ENCODE assay signal across 21 mouse cellular contexts in the genomic region with DNA sequence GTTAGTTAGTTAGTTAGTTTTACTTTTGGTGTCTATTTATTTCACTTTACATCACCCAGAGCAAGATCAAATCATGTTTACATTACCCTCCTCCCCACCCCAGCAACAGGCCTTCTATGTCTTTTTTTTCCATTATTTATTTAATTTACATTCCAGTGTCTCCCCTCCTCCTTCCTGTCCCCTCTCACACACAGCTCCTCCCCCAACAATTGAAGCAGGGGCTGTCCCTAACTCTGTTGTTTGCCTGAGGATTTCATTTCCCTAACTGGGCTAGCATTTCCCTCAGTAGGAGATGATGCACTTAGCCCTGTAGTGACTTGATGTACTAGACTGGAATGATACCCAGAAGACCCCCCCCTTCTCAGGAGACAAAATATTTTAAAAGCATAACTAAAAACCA.
A peak's percentile ranks its signal among the peaks of the same experiment; 100 is the strongest.
DNase-seq lines count a peak whose midpoint lies in the region; ATAC-seq and TF ChIP-seq lines count a peak whose summit lies in the region.
"Had no signal": no experiment of that assay in that cellular context is flagged by ENCODE, and none has a peak within 500 bp of the region (broad histone marks: within the 10 kb centered on the region; RNA-seq: fewer than 3 reads in every experiment).

No protein-coding gene starts in this region.

- no peak overlapping the region for H3K27ac ChIP-seq in kidney, embryonic 15.5 days
- H3K27ac ChIP-seq in lung, embryonic 15.5 days, result no peak overlapping the region
- H3K27ac ChIP-seq in stomach, embryonic 14.5 days (ENCODE audit: low read length), result no peak overlapping the region
- H3K27ac ChIP-seq in stomach, postnatal 0 days (replicated peaks), result no peak overlapping the region
- no peak overlapping the region for H3K27ac ChIP-seq in stomach, embryonic 16.5 days (ENCODE audit: low read length)
- H3K27ac ChIP-seq: embryonic facial prominence, embryonic 15.5 days; forebrain, embryonic 10.5 days; gastrocnemius, adult 2 months; hindbrain, embryonic 10.5 days had no signal

- no peak for TF ChIP-seq CTCF in stomach, postnatal 0 days (IDR thresholded peaks at IDR 0.05; ENCODE audit: low read depth)

- no peaks in the 10 kb centered on the region for H3K36me3 ChIP-seq in kidney, embryonic 15.5 days
- no peaks in the 10 kb centered on the region for H3K36me3 ChIP-seq in lung, embryonic 15.5 days
- H3K36me3 ChIP-seq in stomach, embryonic 14.5 days (ENCODE audit: control insufficient read depth, insufficient read depth, low read length), result no peaks in the 10 kb centered on the region
- no peaks in the 10 kb centered on the region for H3K36me3 ChIP-seq in stomach, postnatal 0 days (ENCODE audit: control insufficient read depth, insufficient read depth, low read length)
- H3K36me3 ChIP-seq in stomach, embryonic 16.5 days (ENCODE audit: control insufficient read depth, insufficient read depth, low read length), result no peaks in the 10 kb centered on the region
- H3K36me3 ChIP-seq: embryonic facial prominence, embryonic 15.5 days; forebrain, embryonic 10.5 days; G1E; heart, embryonic 12.5 days; hindbrain, embryonic 10.5 days had no signal

- no peak overlapping the region for H3K9ac ChIP-seq in kidney, embryonic 15.5 days
- no peak overlapping the region for H3K9ac ChIP-seq in lung, embryonic 15.5 days
- no peak overlapping the region for H3K9ac ChIP-seq in stomach, embryonic 14.5 days (replicated peaks; ENCODE audit: low read depth, low read length)
- H3K9ac ChIP-seq in stomach, postnatal 0 days (ENCODE audit: low read length), result no peak overlapping the region
- no peak overlapping the region for H3K9ac ChIP-seq in stomach, embryonic 16.5 days (ENCODE audit: low read length)
- H3K9ac ChIP-seq: embryonic facial prominence, embryonic 15.5 days; heart, embryonic 12.5 days had no signal

- peak; percentile 52; the same call in 1 of the 2 replicates for ATAC-seq in kidney, embryonic 15.5 days (replicated peaks; ENCODE audit: low FRiP score)
- ATAC-seq in lung, embryonic 15.5 days (ENCODE audit: borderline replicate concordance, extremely low read depth, low FRiP score, low TSS enrichment), result peak; percentile 85; the same call in 1 of the 2 replicates
- ATAC-seq in stomach, embryonic 14.5 days (ENCODE audit: insufficient number of reproducible peaks, insufficient read depth, low FRiP score, low read depth), result peak; percentile 58; the same call in 1 of the 2 replicates
- no peak for ATAC-seq in stomach, postnatal 0 days (ENCODE audit: low FRiP score, low TSS enrichment)
- ATAC-seq in stomach, embryonic 16.5 days (ENCODE audit: insufficient read depth, low FRiP score), result peak; percentile 53; the same call in 1 of the 2 replicates
- ATAC-seq: forebrain, embryonic 14.5 days had no signal

- no peak for DNase-seq in kidney, postnatal 36 days
- no peak for DNase-seq in lung, adult 18-20 months
- no peak for DNase-seq in stomach, postnatal 0 days (ENCODE audit: low spot score)
- no peak for DNase-seq in spleen, postnatal 14 days (ENCODE audit: low spot score in 2 of 2)
- DNase-seq: adrenal gland, postnatal 10 days; cerebellum, adult 11 months; cerebellum, adult 8-10 months; cerebellum, postnatal 14 days; gastrocnemius, adult 2 months; gastrocnemius, postnatal 25 days had no signal

- no peaks in the 10 kb centered on the region for H3K9me3 ChIP-seq in kidney, embryonic 15.5 days (replicated peaks)
- H3K9me3 ChIP-seq in lung, embryonic 15.5 days, result no peaks in the 10 kb centered on the region
- H3K9me3 ChIP-seq in stomach, embryonic 14.5 days (ENCODE audit: control insufficient read depth, low read depth, low read length), result no peaks in the 10 kb centered on the region
- no peaks in the 10 kb centered on the region for H3K9me3 ChIP-seq in stomach, postnatal 0 days (ENCODE audit: control insufficient read depth, low read length)
- no peaks in the 10 kb centered on the region for H3K9me3 ChIP-seq in stomach, embryonic 16.5 days (replicated peaks; ENCODE audit: control insufficient read depth, low read length)
- H3K9me3 ChIP-seq: embryonic facial prominence, embryonic 15.5 days; forebrain, embryonic 10.5 days; G1E; heart, embryonic 12.5 days; hindbrain, embryonic 10.5 days had no signal

- H3K4me3 ChIP-seq in kidney, embryonic 15.5 days (replicated peaks), result no peak overlapping the region
- no peak overlapping the region for H3K4me3 ChIP-seq in lung, embryonic 15.5 days
- no peak overlapping the region for H3K4me3 ChIP-seq in stomach, embryonic 14.5 days (ENCODE audit: low read depth, low read length)
- H3K4me3 ChIP-seq in stomach, postnatal 0 days (ENCODE audit: low read depth, low read length), result no peak overlapping the region
- H3K4me3 ChIP-seq in stomach, embryonic 16.5 days (replicated peaks; ENCODE audit: low read length), result no peak overlapping the region
- H3K4me3 ChIP-seq: embryonic facial prominence, embryonic 15.5 days; erythroblast, embryonic 14.5 days; forebrain, embryonic 10.5 days; gastrocnemius, adult 2 months; heart, embryonic 12.5 days; hindbrain, embryonic 10.5 days had no signal

- no peaks in the 10 kb centered on the region for H3K4me1 ChIP-seq in kidney, embryonic 15.5 days
- H3K4me1 ChIP-seq in lung, embryonic 15.5 days, result no peaks in the 10 kb centered on the region
- H3K4me1 ChIP-seq in stomach, embryonic 14.5 days (ENCODE audit: control insufficient read depth, insufficient read depth, low read length), result no peaks in the 10 kb centered on the region
- no peaks in the 10 kb centered on the region for H3K4me1 ChIP-seq in stomach, postnatal 0 days (replicated peaks; ENCODE audit: control insufficient read depth, insufficient read depth)
- no peaks in the 10 kb centered on the region for H3K4me1 ChIP-seq in stomach, embryonic 16.5 days (ENCODE audit: control insufficient read depth, insufficient read depth, low read length)
- H3K4me1 ChIP-seq: embryonic facial prominence, embryonic 15.5 days; heart, embryonic 12.5 days had no signal

- TF ChIP-seq EP300 in stomach, postnatal 0 days (optimal IDR thresholded peaks at IDR 0.05), result no peak

- H3K27me3 ChIP-seq in kidney, embryonic 15.5 days, result no peaks in the 10 kb centered on the region
- H3K27me3 ChIP-seq in lung, embryonic 15.5 days, result no peaks in the 10 kb centered on the region
- no peaks in the 10 kb centered on the region for H3K27me3 ChIP-seq in stomach, embryonic 14.5 days (ENCODE audit: control insufficient read depth, insufficient read depth, low read length)
- no peaks in the 10 kb centered on the region for H3K27me3 ChIP-seq in stomach, postnatal 0 days (ENCODE audit: control insufficient read depth, insufficient read depth, low read length)
- H3K27me3 ChIP-seq in stomach, embryonic 16.5 days (ENCODE audit: control insufficient read depth, insufficient read depth, low read length), result no peaks in the 10 kb centered on the region
- H3K27me3 ChIP-seq: embryonic facial prominence, embryonic 15.5 days; heart, embryonic 12.5 days had no signal

- H3K4me2 ChIP-seq in kidney, embryonic 15.5 days, result no peak overlapping the region
- no peak overlapping the region for H3K4me2 ChIP-seq in lung, embryonic 15.5 days
- H3K4me2 ChIP-seq in stomach, embryonic 14.5 days (replicated peaks; ENCODE audit: low read depth, low read length), result no peak overlapping the region
- H3K4me2 ChIP-seq in stomach, postnatal 0 days (replicated peaks; ENCODE audit: low read depth), result no peak overlapping the region
- no peak overlapping the region for H3K4me2 ChIP-seq in stomach, embryonic 16.5 days (ENCODE audit: low read depth, low read length)
- H3K4me2 ChIP-seq: embryonic facial prominence, embryonic 15.5 days; heart, embryonic 12.5 days had no signal
